Mouse (Mus musculus) embryonic facial prominence, embryonic 12.5 days (tissue): ENCODE measurements around the gene B4gat1. TPM values are rescaled to one million over a fixed set of nuclear protein-coding genes. Genes with fewer than 3 reads are reported as not detected.
A peak's percentile ranks its signal among the peaks of the same experiment; 100 is the strongest.

Source experiments
- ATAC-seq: fragments of 200-750 bp; cut with Nextera tagmentation; 2 replicates; pipeline ENCODE4 v1.8.0; 2017; ENCODE audit not compliant: insufficient number of reproducible peaks, insufficient read depth, low FRiP score, low TSS enrichment
- H3K27ac ChIP-seq: fragments of 300-500 bp; sonication (generic); 2 replicates; pipeline ENCODE4 v1.5.1; 2016; ENCODE audit warnings: mild to moderate bottlenecking
- H3K27me3 ChIP-seq: fragments of 300-500 bp; sonication (generic); 2 replicates; pipeline ENCODE4 v1.6.1; 2016; ENCODE audit warnings: mild to moderate bottlenecking, moderate library complexity
- H3K36me3 ChIP-seq: fragments of 300-500 bp; sonication (generic); 2 replicates; pipeline ENCODE4 v1.6.1; 2016; ENCODE audit warnings: mild to moderate bottlenecking
- H3K4me1 ChIP-seq: fragments of 300-500 bp; sonication (generic); 2 replicates; pipeline ENCODE4 v1.6.1; 2016
- H3K4me2 ChIP-seq: fragments of 300-500 bp; sonication (generic); replicated peaks from 2 replicates; pipeline ENCODE4 v1.6.1; 2016; ENCODE audit warnings: mild to moderate bottlenecking, moderate library complexity
- H3K4me3 ChIP-seq: fragments of 300-500 bp; sonication (generic); 2 replicates; pipeline ENCODE4 v1.5.1; 2016; ENCODE audit warnings: mild to moderate bottlenecking
- H3K9ac ChIP-seq: fragments of 300-500 bp; sonication (generic); 2 replicates; pipeline ENCODE4 v1.6.1; 2016; ENCODE audit warnings: mild to moderate bottlenecking, moderate library complexity
- H3K9me3 ChIP-seq: fragments of 300-500 bp; sonication (generic); 2 replicates; pipeline ENCODE4 v1.6.1; 2016; ENCODE audit warnings: mild to moderate bottlenecking, moderate library complexity
- WGBS: fragments of 180-500 bp; shearing (Covaris S2); methylation state at CpG from one replicate; pipeline ENCODE4 v1.1.7; 2016; 5-methylcytosine and 5-hydroxymethylcytosine counted together
- polyA plus RNA-seq: library from polyadenylated mRNA; unstranded; fragments of >200 nt; fragmentation: Nextera tagmentation; extraction: Ambion mirVana; gene quantifications from 2 replicates; pipeline ENCODE4 v1.2.1, GENCODE M21; 2016

B4gat1 gene
- polyA plus RNA-seq, 1 experiment from 2014 or later = 46.4 TPM

- Histone ChIP-seq H3K4me1 (peaks cover 7% of the 10 kb centered on the region), H3K9ac (no peak overlapping the region), H3K36me3 (no peaks in the 10 kb centered on the region), H3K9me3 (no peaks in the 10 kb centered on the region), H3K4me2 (no peak overlapping the region), H3K4me3 (no peak overlapping the region), H3K27me3 (peaks cover 8% of the 10 kb centered on the region; the same call in 1 of the 2 replicates), H3K27ac (no peak overlapping the region)
- 74% methylated on average over 4 of the region's 4 CpGs for WGBS
- no peak for ATAC-seq
Observed at GRCm38 (mm10) chr19:5004925-5005324, 33.7 kb upstream of the B4gat1 start.

GRCm38 (mm10) chr19:5013138-5013537, 25.5 kb upstream of the B4gat1 start:
- H3K4me2 ChIP-seq = no peak overlapping the region
- H3K9me3 ChIP-seq = no peaks in the 10 kb centered on the region
- no peaks in the 10 kb centered on the region for H3K36me3 ChIP-seq
- 66% methylated on average over 8 of the region's 8 CpGs for WGBS
- H3K27ac ChIP-seq = no peak overlapping the region
- peaks cover 7% of the 10 kb centered on the region; the same call in 1 of the 2 replicates for H3K4me1 ChIP-seq
- H3K4me3 ChIP-seq = no peak overlapping the region
- H3K9ac ChIP-seq = no peak overlapping the region
- ATAC-seq = no peak
- H3K27me3 ChIP-seq = no peaks in the 10 kb centered on the region

- no peaks in the 10 kb centered on the region for H3K27me3 ChIP-seq
- H3K9me3 ChIP-seq = no peaks in the 10 kb centered on the region
- H3K4me3 ChIP-seq = no peak overlapping the region
- H3K4me1 ChIP-seq = peaks cover 7% of the 10 kb centered on the region; the same call in 1 of the 2 replicates
- no peak overlapping the region for H3K9ac ChIP-seq
- H3K4me2 ChIP-seq = no peak overlapping the region
- no peak for ATAC-seq
- 15% methylated on average over 8 of the region's 8 CpGs for WGBS
- no peak overlapping the region for H3K27ac ChIP-seq
- no peaks in the 10 kb centered on the region for H3K36me3 ChIP-seq
Observed at GRCm38 (mm10) chr19:5014961-5015398, 23.6 kb upstream of the B4gat1 start.

GRCm38 (mm10) chr19:5016221-5016742, 22.3 kb upstream of the B4gat1 start:
- no peaks in the 10 kb centered on the region for H3K9me3 ChIP-seq
- no peak overlapping the region for H3K9ac ChIP-seq
- ATAC-seq = peak; percentile 60; the same call in 1 of the 2 replicates
- H3K27ac ChIP-seq = 0 out of 2 replicates have a peak overlapping the region, but pooled peaks have one; percentile 17
- peaks cover 7% of the 10 kb centered on the region; the same call in 1 of the 2 replicates for H3K4me1 ChIP-seq
- 31% methylated on average over 10 of the region's 10 CpGs for WGBS
- H3K4me3 ChIP-seq = no peak overlapping the region
- no peaks in the 10 kb centered on the region for H3K36me3 ChIP-seq
- H3K4me2 ChIP-seq = 0 out of 2 replicates have a peak overlapping the region, but pooled peaks have one; percentile 1
- H3K27me3 ChIP-seq = no peaks in the 10 kb centered on the region

- ATAC-seq = no peak
- no peak overlapping the region for H3K9ac ChIP-seq
- H3K9me3 ChIP-seq = no peaks in the 10 kb centered on the region
- H3K27ac ChIP-seq = no peak overlapping the region
- WGBS = 17% methylated on average over 12 of the region's 12 CpGs
- H3K4me3 ChIP-seq = no peak overlapping the region
- H3K4me1 ChIP-seq = peaks cover 7% of the 10 kb centered on the region; the same call in 1 of the 2 replicates
- H3K4me2 ChIP-seq = 0 out of 2 replicates have a peak overlapping the region, but pooled peaks have one; percentile 1
- no peaks in the 10 kb centered on the region for H3K27me3 ChIP-seq
- no peaks in the 10 kb centered on the region for H3K36me3 ChIP-seq
Observed at GRCm38 (mm10) chr19:5016782-5017181, 21.8 kb upstream of the B4gat1 start.

- H3K4me2 ChIP-seq = no peak overlapping the region
- no peak for ATAC-seq
- H3K27ac ChIP-seq = no peak overlapping the region
- H3K4me3 ChIP-seq = no peak overlapping the region
- no peaks in the 10 kb centered on the region for H3K36me3 ChIP-seq
- no peak overlapping the region for H3K9ac ChIP-seq
- no peaks in the 10 kb centered on the region for H3K9me3 ChIP-seq
- no peaks in the 10 kb centered on the region for H3K27me3 ChIP-seq
- WGBS = 84% methylated on average over 4 of the region's 4 CpGs
- H3K4me1 ChIP-seq = peaks cover 7% of the 10 kb centered on the region; the same call in 1 of the 2 replicates
Observed at GRCm38 (mm10) chr19:5017611-5018010, 21.0 kb upstream of the B4gat1 start.

GRCm38 (mm10) chr19:5018191-5018590, 20.4 kb upstream of the B4gat1 start:
- Histone ChIP-seq H3K27ac (no peak overlapping the region), H3K4me2 (no peak overlapping the region), H3K9me3 (no peaks in the 10 kb centered on the region), H3K4me3 (no peak overlapping the region), H3K9ac (no peak overlapping the region), H3K36me3 (no peaks in the 10 kb centered on the region), H3K4me1 (peaks cover 7% of the 10 kb centered on the region; the same call in 1 of the 2 replicates), H3K27me3 (no peaks in the 10 kb centered on the region)
- 80% methylated on average over 3 of the region's 3 CpGs for WGBS
- ATAC-seq = no peak

GRCm38 (mm10) chr19:5021416-5021815, 17.2 kb upstream of the B4gat1 start:
- Histone ChIP-seq H3K36me3 (0 out of 2 replicates have a peak, but pooled peaks cover 3% of the 10 kb centered on the region), H3K4me2 (no peak overlapping the region), H3K4me3 (no peak overlapping the region), H3K27me3 (no peaks in the 10 kb centered on the region), H3K9ac (no peak overlapping the region), H3K4me1 (peaks cover 7% of the 10 kb centered on the region; the same call in 1 of the 2 replicates), H3K9me3 (no peaks in the 10 kb centered on the region), H3K27ac (no peak overlapping the region)
- ATAC-seq = no peak
- 83% methylated on average over 2 of the region's 2 CpGs for WGBS

- peaks cover 18% of the 10 kb centered on the region for H3K36me3 ChIP-seq
- peak within 1 kb of the TSS; percentile 66 for H3K9ac ChIP-seq
- peaks cover 6% of the 10 kb centered on the region; the same call in 1 of the 2 replicates for H3K4me1 ChIP-seq
- WGBS = under 1% methylated on average over 62 of the region's 62 CpGs
- no peaks in the 10 kb centered on the region for H3K9me3 ChIP-seq
- H3K27ac ChIP-seq = peak within 1 kb of the TSS; percentile 67
- H3K4me2 ChIP-seq = peak within 1 kb of the TSS; percentile 89
- H3K27me3 ChIP-seq = no peaks in the 10 kb centered on the region
- H3K4me3 ChIP-seq = peak within 1 kb of the TSS; percentile 71
- peak; percentile 96 for ATAC-seq
Observed at GRCm38 (mm10) chr19:5023621-5024479, 14.8 kb upstream of the B4gat1 start, which contains the start of gene Slc29a2. Slc29a2 (plus strand) TSS chr19:5023860.

- Histone ChIP-seq H3K9ac (no peak overlapping the region), H3K36me3 (peaks cover 39% of the 10 kb centered on the region), H3K4me2 (no peak overlapping the region), H3K27me3 (no peaks in the 10 kb centered on the region), H3K4me3 (no peak overlapping the region), H3K9me3 (no peaks in the 10 kb centered on the region), H3K27ac (no peak overlapping the region), H3K4me1 (peaks cover 6% of the 10 kb centered on the region; the same call in 1 of the 2 replicates)
- no peak for ATAC-seq
- WGBS = 85% methylated on average over 8 of the region's 8 CpGs
Observed at GRCm38 (mm10) chr19:5026111-5026510, 12.5 kb upstream of the B4gat1 start.

GRCm38 (mm10) chr19:5032686-5033085, 5.9 kb upstream of the B4gat1 start:
- no peak overlapping the region for H3K9ac ChIP-seq
- no peak overlapping the region for H3K27ac ChIP-seq
- H3K9me3 ChIP-seq = no peaks in the 10 kb centered on the region
- no peak overlapping the region for H3K4me3 ChIP-seq
- no peak overlapping the region for H3K4me2 ChIP-seq
- peaks cover 42% of the 10 kb centered on the region for H3K36me3 ChIP-seq
- 0 out of 2 replicates have a peak, but pooled peaks cover 7% of the 10 kb centered on the region for H3K4me1 ChIP-seq
- 84% methylated on average over 3 of the region's 3 CpGs for WGBS
- no peaks in the 10 kb centered on the region for H3K27me3 ChIP-seq
- no peak for ATAC-seq
